Mouse (Mus musculus): ENCODE measurements at regions not wholly inside any gene's neighbourhood (a gene's known extent, or its start where the extent isn't known, plus 50 kb on each side); places are given as distances from the start of the nearest gene placed in this dataset.

DNA sequence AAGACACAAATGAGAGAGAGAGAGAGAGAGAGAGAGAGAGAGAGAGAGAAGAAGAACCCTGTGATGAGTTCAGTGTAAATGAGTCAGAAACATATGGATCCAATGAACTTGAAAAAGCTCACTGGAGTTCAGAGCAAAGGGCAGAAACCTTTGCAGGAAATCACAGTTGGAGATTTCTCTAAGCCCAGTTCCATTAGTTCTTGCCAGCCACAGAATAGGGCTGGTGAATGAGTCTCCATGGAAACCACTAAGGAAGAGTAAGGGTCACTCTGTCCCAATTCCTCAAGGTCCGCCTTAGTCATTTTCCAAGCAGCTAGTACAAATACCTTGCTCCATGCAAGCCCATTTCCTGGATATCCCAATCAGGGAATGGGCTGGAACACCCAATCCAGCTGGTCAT lies 93.2 kb downstream of the Snx19 start:
- no peaks in the 10 kb centered on the region for H3K27me3 ChIP-seq (ENCODE audit: control insufficient read depth, insufficient read depth, low read length)
- TF ChIP-seq POLR2A (IDR thresholded peaks at IDR 0.05; ENCODE audit: extremely low read depth, insufficient read depth, low read length) (no peak), CTCF (IDR thresholded peaks at IDR 0.05; ENCODE audit: low read depth, low read length) (no peak)
- H3K4me1 ChIP-seq (ENCODE audit: control insufficient read depth, insufficient read depth, low read length): no peaks in the 10 kb centered on the region
- no peak overlapping the region for H3K4me3 ChIP-seq (ENCODE audit: insufficient read depth, low read depth, low read length)
- no peak overlapping the region for H3K9ac ChIP-seq (ENCODE audit: low read depth, low read length)
- H3K79me2 ChIP-seq (ENCODE audit: control insufficient read depth, insufficient read depth, low read length): no peaks in the 10 kb centered on the region
- H3K27ac ChIP-seq (replicated peaks; ENCODE audit: insufficient read depth, low read depth, low read length): no peak overlapping the region
- no peaks in the 10 kb centered on the region for H3K36me3 ChIP-seq (ENCODE audit: control insufficient read depth, insufficient read depth, low read length)
- 79% methylated on average over 1 of the region's 1 CpGs for WGBS
- no peak for DNase-seq (ENCODE audit: extremely low read depth, low read depth, low spot score)

DNA sequence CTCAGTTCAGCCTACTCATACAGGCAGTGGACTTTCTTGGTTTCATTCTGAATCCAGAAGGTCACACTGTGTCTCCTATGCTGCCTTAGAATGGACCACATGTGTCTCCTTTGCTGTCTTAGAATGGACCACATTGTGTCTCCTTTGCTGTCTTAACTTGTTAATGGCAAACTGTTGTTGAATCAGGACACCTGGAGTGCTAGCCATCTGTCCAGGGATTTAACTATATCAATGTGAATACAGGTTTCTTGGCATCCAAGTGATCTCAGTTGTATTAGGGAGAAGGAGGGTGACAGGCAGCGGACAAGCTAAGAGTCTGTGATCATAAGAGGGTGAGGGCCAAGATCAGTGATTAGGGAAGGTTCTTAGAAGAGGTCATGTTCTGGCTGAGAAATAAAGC lies 92.3 kb downstream of the Snx19 start:
- no peaks in the 10 kb centered on the region for H3K27me3 ChIP-seq (ENCODE audit: control insufficient read depth, insufficient read depth, low read length)
- WGBS: 90% methylated on average over 1 of the region's 1 CpGs

More for the DNA sequence above, 92.3 kb downstream of the Snx19 start:
- Histone ChIP-seq H3K36me3 (ENCODE audit: control insufficient read depth, insufficient read depth, low read length) (no peaks in the 10 kb centered on the region), H3K27ac (replicated peaks; ENCODE audit: insufficient read depth, low read depth, low read length) (no peak overlapping the region), H3K4me3 (ENCODE audit: insufficient read depth, low read depth, low read length) (no peak overlapping the region), H3K79me2 (ENCODE audit: control insufficient read depth, insufficient read depth, low read length) (no peaks in the 10 kb centered on the region), H3K4me1 (ENCODE audit: control insufficient read depth, insufficient read depth, low read length) (no peaks in the 10 kb centered on the region), H3K9ac (ENCODE audit: low read depth, low read length) (no peak overlapping the region)
- TF ChIP-seq CTCF (IDR thresholded peaks at IDR 0.05; ENCODE audit: low read depth, low read length) (no peak), POLR2A (IDR thresholded peaks at IDR 0.05; ENCODE audit: extremely low read depth, insufficient read depth, low read length) (no peak)
- no peak for DNase-seq (ENCODE audit: extremely low read depth, low read depth, low spot score)

Data from liver, adult 2 months (tissue).